Mouse (Mus musculus): Measurements from ENCODE around the gene Tamm41. TPM values are rescaled to one million over a fixed set of nuclear protein-coding genes. Genes with fewer than 3 reads are reported as not detected.

Tamm41 gene
- polyA plus RNA-seq, 1 experiment from 2014 or later, result 58.2 TPM

GRCm38 (mm10) chr6:114991909-114992308 is 45.8 kb downstream of the Tamm41 start:
- Histone ChIP-seq H3K36me3 (ENCODE audit: control insufficient read depth, insufficient read depth) (no peaks in the 10 kb centered on the region), H3K27ac (ENCODE audit: low read length) (no peak overlapping the region), H3K4me2 (ENCODE audit: low read length) (no peak overlapping the region), H3K4me1 (replicated peaks; ENCODE audit: control insufficient read depth, insufficient read depth, low read length) (peaks cover 4% of the 10 kb centered on the region; the same call in 1 of the 2 replicates), H3K9ac (replicated peaks; ENCODE audit: low read depth, low read length) (no peak overlapping the region), H3K27me3 (replicated peaks; ENCODE audit: control insufficient read depth, insufficient read depth, low read length) (no peaks in the 10 kb centered on the region), H3K9me3 (ENCODE audit: control insufficient read depth, low read length) (no peaks in the 10 kb centered on the region), H3K4me3 (replicated peaks; ENCODE audit: low read length) (no peak overlapping the region)
- ATAC-seq, result no peak
- 65% methylated on average over 4 of the region's 4 CpGs for WGBS

- Histone ChIP-seq H3K27me3 (replicated peaks; ENCODE audit: control insufficient read depth, insufficient read depth, low read length) (no peaks in the 10 kb centered on the region), H3K4me1 (replicated peaks; ENCODE audit: control insufficient read depth, insufficient read depth, low read length) (peaks cover 4% of the 10 kb centered on the region; the same call in 1 of the 2 replicates), H3K4me3 (replicated peaks; ENCODE audit: low read length) (no peak overlapping the region), H3K27ac (ENCODE audit: low read length) (no peak overlapping the region), H3K9me3 (ENCODE audit: control insufficient read depth, low read length) (no peaks in the 10 kb centered on the region), H3K4me2 (ENCODE audit: low read length) (no peak overlapping the region), H3K9ac (replicated peaks; ENCODE audit: low read depth, low read length) (no peak overlapping the region), H3K36me3 (ENCODE audit: control insufficient read depth, insufficient read depth) (no peaks in the 10 kb centered on the region)
- 51% methylated on average over 3 of the region's 3 CpGs for WGBS
- no peak for ATAC-seq
These were observed 49.1 kb downstream of the Tamm41 start for GRCm38 (mm10) chr6:114988619-114988980.

GRCm38 (mm10) chr6:114987966-114988618 is 49.6 kb downstream of the Tamm41 start:
- H3K9me3 ChIP-seq (ENCODE audit: control insufficient read depth, low read length), result no peaks in the 10 kb centered on the region
- no peak overlapping the region for H3K9ac ChIP-seq (replicated peaks; ENCODE audit: low read depth, low read length)
- H3K4me1 ChIP-seq (replicated peaks; ENCODE audit: control insufficient read depth, insufficient read depth, low read length), result peaks cover 4% of the 10 kb centered on the region; the same call in 1 of the 2 replicates
- ATAC-seq, result no peak
- H3K27ac ChIP-seq (ENCODE audit: low read length), result no peak overlapping the region
- no peak overlapping the region for H3K4me2 ChIP-seq (ENCODE audit: low read length)
- no peak overlapping the region for H3K4me3 ChIP-seq (replicated peaks; ENCODE audit: low read length)
- WGBS, result 47% methylated on average over 7 of the region's 7 CpGs
- no peaks in the 10 kb centered on the region for H3K36me3 ChIP-seq (ENCODE audit: control insufficient read depth, insufficient read depth)
- no peaks in the 10 kb centered on the region for H3K27me3 ChIP-seq (replicated peaks; ENCODE audit: control insufficient read depth, insufficient read depth, low read length)

GRCm38 (mm10) chr6:114982671-114983070 is 55.0 kb downstream of the Tamm41 start:
- Histone ChIP-seq H3K4me2 (ENCODE audit: low read length) (no peak overlapping the region), H3K9ac (replicated peaks; ENCODE audit: low read depth, low read length) (no peak overlapping the region), H3K27ac (ENCODE audit: low read length) (no peak overlapping the region), H3K4me1 (replicated peaks; ENCODE audit: control insufficient read depth, insufficient read depth, low read length) (no peaks in the 10 kb centered on the region), H3K36me3 (ENCODE audit: control insufficient read depth, insufficient read depth) (no peaks in the 10 kb centered on the region), H3K9me3 (ENCODE audit: control insufficient read depth, low read length) (no peaks in the 10 kb centered on the region), H3K4me3 (replicated peaks; ENCODE audit: low read length) (no peak overlapping the region), H3K27me3 (replicated peaks; ENCODE audit: control insufficient read depth, insufficient read depth, low read length) (no peaks in the 10 kb centered on the region)
- 86% methylated on average over 7 of the region's 7 CpGs for WGBS
- no peak for ATAC-seq

GRCm38 (mm10) chr6:114979715-114980114 is 58.0 kb downstream of the Tamm41 start:
- Histone ChIP-seq H3K9me3 (ENCODE audit: control insufficient read depth, low read length) (no peaks in the 10 kb centered on the region), H3K27ac (ENCODE audit: low read length) (no peak overlapping the region), H3K36me3 (ENCODE audit: control insufficient read depth, insufficient read depth) (no peaks in the 10 kb centered on the region), H3K27me3 (replicated peaks; ENCODE audit: control insufficient read depth, insufficient read depth, low read length) (no peaks in the 10 kb centered on the region), H3K4me1 (replicated peaks; ENCODE audit: control insufficient read depth, insufficient read depth, low read length) (no peaks in the 10 kb centered on the region), H3K9ac (replicated peaks; ENCODE audit: low read depth, low read length) (no peak overlapping the region), H3K4me3 (replicated peaks; ENCODE audit: low read length) (no peak overlapping the region), H3K4me2 (ENCODE audit: low read length) (no peak overlapping the region)
- WGBS, result 89% methylated on average over 1 of the region's 1 CpGs
- no peak for ATAC-seq

- 72% methylated on average over 7 of the region's 7 CpGs for WGBS
- ATAC-seq, result 0 out of 2 replicates have a peak, but pooled peaks have one; percentile 36
- H3K9ac ChIP-seq (replicated peaks; ENCODE audit: low read depth, low read length), result no peak overlapping the region
- H3K4me3 ChIP-seq (replicated peaks; ENCODE audit: low read length), result no peak overlapping the region
- no peaks in the 10 kb centered on the region for H3K27me3 ChIP-seq (replicated peaks; ENCODE audit: control insufficient read depth, insufficient read depth, low read length)
- H3K27ac ChIP-seq (ENCODE audit: low read length), result peak overlapping the region; percentile 39; the same call in 1 of the 2 replicates
- no peak overlapping the region for H3K4me2 ChIP-seq (ENCODE audit: low read length)
- no peaks in the 10 kb centered on the region for H3K36me3 ChIP-seq (ENCODE audit: control insufficient read depth, insufficient read depth)
- no peaks in the 10 kb centered on the region for H3K4me1 ChIP-seq (replicated peaks; ENCODE audit: control insufficient read depth, insufficient read depth, low read length)
- no peaks in the 10 kb centered on the region for H3K9me3 ChIP-seq (ENCODE audit: control insufficient read depth, low read length)
These were observed 60.7 kb downstream of the Tamm41 start for GRCm38 (mm10) chr6:114976915-114977419.

- no peaks in the 10 kb centered on the region for H3K27me3 ChIP-seq (replicated peaks; ENCODE audit: control insufficient read depth, insufficient read depth, low read length)
- no peaks in the 10 kb centered on the region for H3K36me3 ChIP-seq (ENCODE audit: control insufficient read depth, insufficient read depth)
- 0 out of 2 replicates have a peak, but pooled peaks cover 2% of the 10 kb centered on the region for H3K9me3 ChIP-seq (ENCODE audit: control insufficient read depth, low read length)
- no peak overlapping the region for H3K4me3 ChIP-seq (replicated peaks; ENCODE audit: low read length)
- no peak overlapping the region for H3K27ac ChIP-seq (ENCODE audit: low read length)
- no peak overlapping the region for H3K9ac ChIP-seq (replicated peaks; ENCODE audit: low read depth, low read length)
- WGBS, result 89% methylated on average over 1 of the region's 1 CpGs
- peaks cover 7% of the 10 kb centered on the region; the same call in 1 of the 2 replicates for H3K4me1 ChIP-seq (replicated peaks; ENCODE audit: control insufficient read depth, insufficient read depth, low read length)
- ATAC-seq, result no peak
- H3K4me2 ChIP-seq (ENCODE audit: low read length), result no peak overlapping the region
These were observed 63.3 kb downstream of the Tamm41 start for GRCm38 (mm10) chr6:114974331-114974730.

GRCm38 (mm10) chr6:114972988-114973387 is 64.7 kb downstream of the Tamm41 start:
- H3K4me1 ChIP-seq (replicated peaks; ENCODE audit: control insufficient read depth, insufficient read depth, low read length), result peaks cover 10% of the 10 kb centered on the region
- H3K36me3 ChIP-seq (ENCODE audit: control insufficient read depth, insufficient read depth), result no peaks in the 10 kb centered on the region
- H3K9ac ChIP-seq (replicated peaks; ENCODE audit: low read depth, low read length), result no peak overlapping the region
- no peak overlapping the region for H3K4me3 ChIP-seq (replicated peaks; ENCODE audit: low read length)
- no peak for ATAC-seq
- no peak overlapping the region for H3K4me2 ChIP-seq (ENCODE audit: low read length)
- H3K27me3 ChIP-seq (replicated peaks; ENCODE audit: control insufficient read depth, insufficient read depth, low read length), result no peaks in the 10 kb centered on the region
- H3K27ac ChIP-seq (ENCODE audit: low read length), result no peak overlapping the region
- 81% methylated on average over 1 of the region's 1 CpGs for WGBS
- H3K9me3 ChIP-seq (ENCODE audit: control insufficient read depth, low read length), result 0 out of 2 replicates have a peak, but pooled peaks cover 2% of the 10 kb centered on the region

GRCm38 (mm10) chr6:114970895-114971294 is 66.8 kb downstream of the Tamm41 start:
- Histone ChIP-seq H3K9ac (replicated peaks; ENCODE audit: low read depth, low read length) (no peak overlapping the region), H3K4me3 (replicated peaks; ENCODE audit: low read length) (no peak overlapping the region), H3K27me3 (replicated peaks; ENCODE audit: control insufficient read depth, insufficient read depth, low read length) (peaks cover 7% of the 10 kb centered on the region; the same call in 1 of the 2 replicates), H3K9me3 (ENCODE audit: control insufficient read depth, low read length) (0 out of 2 replicates have a peak, but pooled peaks cover 2% of the 10 kb centered on the region), H3K4me1 (replicated peaks; ENCODE audit: control insufficient read depth, insufficient read depth, low read length) (peaks cover 19% of the 10 kb centered on the region), H3K4me2 (ENCODE audit: low read length) (no peak overlapping the region), H3K36me3 (ENCODE audit: control insufficient read depth, insufficient read depth) (no peaks in the 10 kb centered on the region), H3K27ac (ENCODE audit: low read length) (no peak overlapping the region)
- ATAC-seq, result no peak
- 69% methylated on average over 5 of the region's 5 CpGs for WGBS
